Mouse (Mus musculus) E14TG2a.4 (cell line): ENCODE results near the gene Adgrb2.

Source experiments
- CTCF ChIP-seq: conservative IDR thresholded peaks from 2 replicates; pipeline ENCODE4 v1.5.1; 2014; ENCODE audit warnings: low read length
- NANOG ChIP-seq: IDR thresholded peaks from 2 replicates; pipeline ENCODE4 v1.6.1; 2014; ENCODE audit warnings: borderline replicate concordance, low read length, mixed read lengths
- POU5F1 ChIP-seq: IDR thresholded peaks from 2 replicates; pipeline ENCODE4 v1.6.1; 2014; ENCODE audit warnings: low read length, borderline replicate concordance

- TF ChIP-seq CTCF: no peak
- no peak for TF ChIP-seq POU5F1
- no peak for TF ChIP-seq NANOG
Measured at GRCm38 (mm10) chr4:130055160-130056010, 70.7 kb downstream of the Adgrb2 start.
